Mouse (Mus musculus): ENCODE data around the gene Igsf23.
"Not testable (repeated sequence)": the region's sequence is repeated elsewhere in the genome, so short reads cannot be mapped to it uniquely, and the experiment has no call there.

The Igsf23 gene

DNA sequence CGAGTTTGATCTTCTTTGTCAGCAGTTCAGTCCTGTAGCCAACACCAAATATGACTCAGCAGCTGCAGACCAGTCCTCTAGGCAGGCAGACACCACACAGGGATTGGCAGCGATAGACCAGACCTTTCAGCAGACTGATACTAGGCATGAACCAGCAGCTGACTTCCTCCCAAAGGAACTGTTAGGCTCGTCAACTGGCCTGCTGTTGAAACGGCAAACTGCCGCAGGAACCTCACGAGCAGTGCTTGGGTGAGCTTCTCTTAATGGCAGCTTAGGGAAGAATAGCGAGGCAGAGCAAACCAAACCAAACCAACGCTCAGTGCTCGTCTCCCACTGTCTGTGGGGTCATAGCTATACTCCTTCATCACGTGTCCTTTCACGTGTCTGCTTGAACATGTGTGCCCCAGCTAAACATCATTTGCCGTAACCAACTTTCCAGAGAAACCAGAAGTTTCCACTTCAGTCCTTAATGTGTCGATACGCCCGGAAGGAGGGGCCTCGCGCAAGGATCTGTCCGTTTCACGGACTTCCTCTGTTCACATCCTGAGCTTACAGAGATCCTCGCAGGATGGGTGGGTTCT lies 15.3 kb downstream of the Igsf23 start:
- DNase-seq (ENCODE audit: low read depth) = peak; percentile 94

DNA sequence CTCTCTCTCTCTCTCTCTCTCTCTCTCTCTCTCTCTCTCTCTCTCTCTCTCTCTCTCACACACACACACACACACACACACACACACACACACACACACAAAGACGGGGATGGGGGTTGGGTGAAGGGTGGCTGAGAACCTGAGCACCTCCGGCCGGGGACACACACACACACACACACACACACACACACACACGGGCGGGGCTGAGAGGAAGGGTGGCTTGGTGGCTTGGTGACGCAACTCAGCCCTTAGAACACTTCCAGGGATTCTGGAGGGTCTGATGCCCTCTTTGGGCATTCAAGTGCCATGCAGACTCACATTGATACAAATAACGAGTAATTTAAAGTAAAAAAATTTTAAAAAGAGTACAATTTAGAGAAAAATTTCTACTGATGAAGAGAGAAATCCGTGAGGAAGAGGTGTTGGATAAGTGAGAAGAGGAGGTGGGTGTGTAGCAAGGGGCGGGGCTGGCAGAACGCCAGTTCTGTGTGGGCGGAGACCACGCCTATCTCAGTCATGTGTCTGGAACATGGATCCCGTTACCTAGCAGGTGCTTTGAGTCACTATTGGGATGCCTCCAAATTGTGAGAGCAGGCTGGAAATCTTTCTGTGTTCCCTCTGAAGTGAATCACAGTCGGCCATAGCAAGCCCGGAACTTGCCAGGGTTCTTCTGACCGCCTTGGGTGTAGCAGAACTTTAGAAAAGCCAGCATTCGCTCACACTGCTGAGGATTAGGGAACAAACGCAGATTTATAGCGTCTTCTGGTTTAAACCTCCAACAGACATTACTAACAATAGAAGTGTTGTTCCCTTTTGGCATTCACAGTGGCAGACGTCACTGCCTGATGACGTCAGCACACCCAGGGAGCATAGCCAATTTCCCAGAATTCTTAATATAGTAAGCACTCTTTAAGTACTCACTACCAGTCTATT lies 17.4 kb downstream of the Igsf23 start:
- DNase-seq (ENCODE audit: low read depth) = peak; percentile 96

DNA sequence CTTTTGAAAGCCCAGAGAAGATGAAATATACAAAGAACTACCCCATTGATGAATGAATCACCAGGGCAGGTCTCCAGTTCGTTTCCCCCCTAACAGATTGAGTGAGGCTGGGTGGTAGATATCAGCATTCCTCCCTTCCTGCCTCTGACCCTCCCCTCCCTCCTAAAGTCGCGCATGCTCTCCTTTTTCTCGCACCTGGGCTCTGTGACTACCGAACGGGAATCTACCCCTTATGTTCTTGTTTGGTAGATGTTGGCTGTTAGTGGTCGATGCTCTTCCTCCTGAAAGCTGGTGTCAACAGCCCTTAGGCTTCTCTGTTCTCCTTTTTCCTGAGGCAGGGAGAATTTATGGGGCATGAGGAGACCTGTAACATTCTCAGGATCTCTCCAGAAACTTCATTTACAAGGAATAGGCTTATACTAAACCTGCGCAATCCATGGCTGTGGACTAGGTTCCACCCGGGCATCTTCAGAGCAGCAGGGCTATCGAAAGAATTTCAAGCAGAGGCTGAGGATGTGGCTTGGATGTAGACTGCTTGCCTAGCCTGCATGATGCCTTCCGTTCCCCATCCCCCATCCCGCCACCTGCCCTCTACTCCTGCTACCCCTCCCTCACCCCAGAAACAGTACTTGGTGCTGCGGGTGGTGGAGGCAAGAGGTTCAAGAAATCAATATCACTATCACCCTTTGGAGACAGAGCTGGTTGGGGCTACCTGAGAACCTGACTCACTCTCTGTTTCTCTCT lies 18.3 kb downstream of the Igsf23 start:
- no peak for DNase-seq (ENCODE audit: low read depth)

DNA sequence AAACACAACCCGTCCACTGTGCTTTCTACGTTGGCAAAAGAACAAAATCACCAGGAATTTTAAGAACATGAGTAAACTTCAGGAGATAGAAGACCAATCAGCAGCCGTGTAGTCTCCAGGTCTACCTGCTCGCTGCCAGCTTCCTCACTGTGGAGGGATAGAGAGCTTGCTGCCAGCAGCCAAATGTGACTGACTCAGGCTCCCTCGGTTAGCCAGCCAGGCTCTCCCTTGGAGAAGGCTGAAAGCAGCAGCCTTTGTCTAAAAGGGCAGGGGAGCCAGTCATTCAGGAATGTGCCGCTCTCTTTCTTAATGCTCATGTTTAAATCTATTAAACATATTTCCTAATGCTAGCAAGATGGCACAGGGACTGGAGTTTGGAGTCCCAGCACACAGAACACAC lies 20.1 kb downstream of the Igsf23 start:
- not testable (repeated sequence) for DNase-seq (ENCODE audit: low read depth)

DNA sequence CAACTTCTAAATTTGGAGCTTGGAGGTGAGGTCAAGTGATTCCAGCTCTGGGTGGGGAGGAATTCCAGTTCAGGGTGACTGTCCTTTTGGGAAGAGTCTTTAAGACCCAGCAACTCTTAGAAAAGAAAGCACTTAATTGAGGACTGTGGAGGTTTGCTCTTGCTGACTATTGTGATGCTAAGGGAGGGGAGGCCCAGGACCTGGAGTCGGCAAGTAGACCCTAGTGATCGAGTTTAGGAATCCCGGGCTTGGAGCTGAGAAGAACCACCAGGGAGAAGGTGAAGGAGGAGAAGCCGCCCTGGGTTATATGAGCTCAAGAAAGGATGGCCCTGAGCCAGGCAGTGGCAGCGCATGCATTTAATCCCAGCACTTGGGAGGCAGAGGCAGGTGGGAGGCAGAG lies 22.1 kb downstream of the Igsf23 start:
- DNase-seq (ENCODE audit: low read depth) = no peak

GRCm38 (mm10) chr7:19926849-19927480 lies 23.6 kb downstream of the Igsf23 start:
- DNase-seq (ENCODE audit: low read depth) = no peak

DNA sequence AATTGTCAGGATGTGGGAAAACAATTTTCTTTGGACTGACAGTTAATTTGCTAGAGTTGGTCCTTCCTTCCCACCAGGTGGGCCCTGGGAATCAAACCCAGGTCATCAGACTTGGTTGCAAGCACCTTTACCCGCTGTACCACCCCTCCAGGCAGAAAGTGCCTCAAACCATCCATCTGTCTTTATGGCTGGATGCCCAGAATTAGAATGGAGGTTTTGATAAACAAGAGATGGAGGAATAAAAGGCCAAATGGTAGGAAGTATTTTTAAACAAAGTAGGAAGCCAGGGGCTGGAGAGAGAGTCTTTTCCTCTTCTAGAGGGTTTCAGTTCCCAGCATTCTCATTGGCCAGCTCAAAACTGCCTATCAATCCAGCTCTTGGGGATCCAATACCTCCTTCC lies 25.2 kb downstream of the Igsf23 start:
- no peak for DNase-seq (ENCODE audit: low read depth)

- DNase-seq (ENCODE audit: low read depth) = no peak
These were observed 26.8 kb downstream of the Igsf23 start for GRCm38 (mm10) chr7:19923797-19924196.

- DNase-seq (ENCODE audit: low read depth) = no peak
These were observed 27.2 kb downstream of the Igsf23 start for GRCm38 (mm10) chr7:19923354-19923753.

DNA sequence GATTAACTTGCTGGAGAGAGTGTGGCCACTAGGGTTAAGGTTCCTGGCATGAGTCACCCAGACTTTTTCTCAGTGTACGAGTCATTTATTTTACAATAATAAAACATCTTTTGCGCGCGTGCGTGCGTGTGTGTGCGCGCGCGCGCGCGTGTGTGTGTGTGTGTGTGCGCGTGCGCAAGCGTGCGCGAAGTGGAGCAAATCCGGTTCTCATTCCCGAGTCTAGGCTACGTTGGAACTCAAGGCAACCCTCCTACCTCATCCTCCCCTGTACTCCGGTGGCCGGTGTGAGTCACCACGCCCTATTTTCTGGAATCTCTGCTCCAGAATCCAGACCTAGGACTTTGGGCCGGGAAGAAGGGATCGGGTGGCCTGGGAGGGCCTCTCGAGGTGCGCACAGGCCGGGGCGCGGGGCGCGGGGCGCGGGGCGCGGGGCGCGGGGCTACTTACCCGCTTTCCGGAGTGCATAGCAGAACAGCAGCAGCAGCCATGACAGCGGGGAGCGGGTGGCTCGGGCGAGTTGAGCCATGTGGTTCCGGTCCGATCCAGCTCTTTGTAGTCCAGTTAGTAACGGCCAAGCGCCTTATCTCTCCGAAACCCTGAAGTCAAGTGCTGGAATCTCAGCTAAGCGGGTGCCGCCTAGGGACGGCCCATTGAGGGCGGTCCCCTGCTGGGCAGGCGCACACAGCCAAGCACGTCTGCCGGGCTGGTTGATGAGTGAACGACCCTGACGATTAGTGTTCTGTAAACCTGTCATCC lies 29.9 kb downstream of the Igsf23 start, which contains the start of gene Pvr:
Pvr (minus strand) TSS at position 655 of the 756 bp plus-strand sequence.
- peak; percentile 77 for DNase-seq (ENCODE audit: low read depth)

DNA sequence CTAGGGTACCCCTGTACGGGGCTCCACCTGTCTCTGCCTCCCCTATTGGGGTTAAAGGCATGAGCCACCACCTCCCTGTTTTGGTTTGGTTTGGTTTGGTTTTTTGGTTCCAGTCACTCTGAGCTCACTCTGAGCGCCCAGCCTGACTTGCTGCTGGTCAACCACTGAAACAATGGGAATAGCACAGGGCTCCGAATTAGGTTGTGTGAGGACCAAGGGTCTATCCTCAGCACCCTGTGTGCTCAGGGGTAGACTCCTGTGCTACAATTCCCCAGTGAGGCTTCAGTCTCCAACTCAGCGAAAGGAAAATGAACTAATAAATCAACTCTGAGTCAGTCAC lies 30.4 kb downstream of the Igsf23 start:
- DNase-seq (ENCODE audit: low read depth) = no peak

DNA sequence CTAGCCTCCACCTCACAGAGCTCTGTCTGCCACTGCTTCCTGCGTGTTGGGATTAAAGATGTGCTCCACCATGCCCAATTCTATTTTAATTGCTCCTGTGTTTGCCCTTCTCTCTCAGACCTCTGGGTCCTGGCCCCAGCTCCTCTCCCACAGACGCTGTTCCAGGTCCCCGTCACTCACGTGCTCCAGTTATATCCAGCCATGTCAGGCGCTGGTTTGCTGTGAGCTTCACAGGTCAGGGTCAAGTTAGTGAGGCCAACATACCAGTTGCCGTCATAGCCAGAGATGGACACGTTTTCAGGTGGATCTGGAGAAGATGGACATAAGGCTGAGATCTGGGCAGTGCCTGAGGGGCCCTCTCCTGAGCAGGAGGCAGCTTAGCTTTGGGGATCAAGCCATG lies 36.0 kb downstream of the Igsf23 start:
- no peak for DNase-seq (ENCODE audit: low read depth)

- no peak for DNase-seq (ENCODE audit: low read depth)
These were observed 38.6 kb downstream of the Igsf23 start for GRCm38 (mm10) chr7:19911695-19912524.

DNA sequence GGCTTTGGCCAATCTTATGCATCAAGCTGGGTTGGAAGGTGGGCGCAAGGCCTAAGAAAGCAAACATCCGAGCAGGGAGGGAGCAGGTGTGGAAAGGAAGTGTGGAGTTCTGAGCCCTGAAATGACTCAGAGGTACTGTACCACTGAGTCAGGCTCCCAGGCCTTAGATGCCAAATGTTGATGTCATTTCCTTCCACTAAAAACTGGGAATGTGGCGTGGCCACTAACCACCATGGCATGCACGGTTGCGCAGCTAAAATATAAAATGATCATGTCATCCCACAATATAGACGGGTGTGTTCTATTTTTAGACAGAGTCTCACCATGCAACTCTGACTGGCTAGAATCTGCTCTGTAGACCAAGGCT lies 39.3 kb downstream of the Igsf23 start:
- peak; percentile 86 for DNase-seq (ENCODE audit: low read depth)

GRCm38 (mm10) chr7:19910421-19911291 lies 39.9 kb downstream of the Igsf23 start:
- no peak for DNase-seq (ENCODE audit: low read depth)

DNA sequence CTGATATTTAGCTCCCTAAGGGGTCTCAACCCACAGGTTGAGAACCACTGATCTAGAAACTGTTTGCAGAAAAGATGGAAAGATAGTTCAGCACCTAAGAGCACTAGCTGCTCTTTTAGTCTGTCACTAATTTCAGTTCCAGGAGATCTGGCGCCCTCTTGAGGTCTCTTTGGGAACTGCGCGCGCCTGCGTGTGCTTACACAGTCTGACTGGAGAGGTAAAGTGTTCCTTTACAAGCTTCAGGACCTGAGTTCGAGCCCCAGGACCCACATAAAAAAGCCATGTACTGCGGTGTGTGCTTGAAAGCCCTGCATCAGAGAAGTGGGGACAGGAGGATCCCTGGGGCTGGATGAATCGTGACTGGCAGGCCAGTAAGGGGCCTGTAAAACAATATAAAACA lies 60.7 kb downstream of the Igsf23 start:
- no peak for DNase-seq (ENCODE audit: low read depth)

DNA sequence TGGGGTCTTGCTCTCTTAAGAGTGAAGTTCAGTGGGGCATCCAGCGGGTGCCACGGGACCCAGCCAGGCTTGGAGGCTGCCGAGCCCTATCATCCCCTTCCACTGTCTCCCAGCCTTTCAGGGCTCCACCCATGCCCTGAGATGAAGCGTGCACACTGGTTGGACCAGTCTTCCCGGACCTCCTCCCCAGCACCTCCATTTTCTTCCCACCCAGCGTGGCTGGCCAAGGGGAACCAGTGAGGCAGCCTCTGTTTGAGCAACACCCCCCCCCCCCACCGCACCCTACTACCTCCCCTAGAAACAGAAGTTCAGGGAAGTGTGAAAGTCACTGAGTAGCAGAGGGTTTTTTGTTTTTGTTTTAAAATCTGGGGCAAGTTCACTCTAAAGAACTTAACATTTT lies 62.7 kb downstream of the Igsf23 start, which contains the start of gene Ceacam19:
Ceacam19 (minus strand) TSS at position 117 of the 400 bp plus-strand sequence.
- no peak for DNase-seq (ENCODE audit: low read depth)
